Mouse (Mus musculus) gonadal fat pad, adult 2 months (tissue): ENCODE data around the gene Fgf8. TPM values are rescaled to one million over a fixed set of nuclear protein-coding genes. Genes with fewer than 3 reads are reported as not detected.

Experiments
- DNase-seq: peaks from one replicate; pipeline ENCODE4 v3.0.0-alpha.2; 2012; ENCODE audit warnings: low read depth
- polyA plus RNA-seq: library from polyadenylated mRNA; depleted of rRNA; stranded (reverse); fragments of >200 nt; gene quantifications from 2 replicates; pipeline ENCODE4 v1.2.3, GENCODE M21; 2012; rRNA removed

Fgf8 gene
- polyA plus RNA-seq, 1 experiment, result 0.18 TPM

DNA sequence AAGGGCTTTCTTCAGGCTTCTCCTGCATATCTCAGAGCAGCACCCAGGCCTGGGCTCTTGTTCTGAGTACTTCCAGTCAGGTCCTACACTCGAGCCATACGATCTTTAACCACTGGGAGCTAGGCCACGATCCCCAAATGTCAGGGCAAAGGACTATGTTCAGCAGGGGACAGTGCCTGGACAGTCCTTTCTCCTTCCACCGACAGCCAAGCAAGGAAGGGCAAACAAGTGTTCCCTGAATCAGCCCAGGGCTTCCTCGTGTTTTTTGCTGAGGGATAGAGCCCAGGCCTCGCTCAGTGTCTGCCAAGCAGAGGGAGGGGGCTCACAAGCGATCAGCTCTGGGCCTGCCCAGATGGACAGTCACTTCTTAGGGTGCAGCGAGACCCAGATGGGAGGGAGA lies 12.7 kb downstream of the Fgf8 start:
- DNase-seq, result no peak

DNA sequence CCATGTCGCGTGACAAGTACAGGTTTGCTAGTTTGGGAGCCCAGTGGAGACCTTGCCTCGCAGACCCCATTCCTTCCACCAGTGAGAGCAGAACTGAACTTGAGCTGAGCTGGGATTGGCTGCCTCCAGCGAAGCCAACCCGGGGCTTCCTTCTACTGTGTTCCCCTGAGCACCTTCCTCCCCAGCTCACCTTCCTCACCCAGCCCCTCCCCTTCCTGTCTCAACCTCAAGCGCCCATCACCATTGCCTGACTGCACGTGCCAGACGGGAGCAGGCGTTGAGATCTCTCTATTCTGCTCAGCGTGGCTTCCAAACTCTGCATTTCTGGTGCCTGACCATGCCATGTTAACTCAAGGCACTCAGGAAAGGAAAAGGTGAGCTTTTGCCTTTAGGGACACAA lies 15.5 kb downstream of the Fgf8 start:
- no peak for DNase-seq

GRCm38 (mm10) chr19:45725677-45726277 lies 16.9 kb downstream of the Fgf8 start:
- DNase-seq, result no peak

- no peak for DNase-seq
Measured at GRCm38 (mm10) chr19:45722188-45722587, 20.5 kb downstream of the Fgf8 start.

GRCm38 (mm10) chr19:45718286-45718685 lies 24.4 kb downstream of the Fgf8 start:
- DNase-seq, result no peak

GRCm38 (mm10) chr19:45717493-45718220 lies 25.1 kb downstream of the Fgf8 start:
- no peak for DNase-seq

GRCm38 (mm10) chr19:45708704-45709103 lies 34.0 kb downstream of the Fgf8 start:
- DNase-seq, result no peak

DNA sequence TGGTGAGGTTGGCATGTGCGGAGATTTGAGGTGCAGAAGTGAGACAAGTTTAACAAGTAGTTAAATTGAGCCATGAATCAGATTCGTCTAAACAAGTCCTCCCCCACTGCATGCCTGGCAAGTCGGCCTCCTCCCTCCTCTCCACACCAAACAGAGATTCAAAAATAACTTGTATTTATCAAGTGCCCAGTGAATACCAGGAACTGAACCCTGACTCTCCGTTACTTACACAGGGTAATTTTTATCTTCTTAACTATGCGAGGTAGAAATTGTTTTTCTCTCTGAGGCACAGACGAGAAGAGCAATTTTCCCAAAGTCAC lies 46.5 kb downstream of the Fgf8 start:
- DNase-seq, result no peak

GRCm38 (mm10) chr19:45695496-45696280 lies 47.0 kb downstream of the Fgf8 start:
- no peak for DNase-seq

- DNase-seq, result no peak
Measured at GRCm38 (mm10) chr19:45694056-45694455, 48.7 kb downstream of the Fgf8 start.

DNA sequence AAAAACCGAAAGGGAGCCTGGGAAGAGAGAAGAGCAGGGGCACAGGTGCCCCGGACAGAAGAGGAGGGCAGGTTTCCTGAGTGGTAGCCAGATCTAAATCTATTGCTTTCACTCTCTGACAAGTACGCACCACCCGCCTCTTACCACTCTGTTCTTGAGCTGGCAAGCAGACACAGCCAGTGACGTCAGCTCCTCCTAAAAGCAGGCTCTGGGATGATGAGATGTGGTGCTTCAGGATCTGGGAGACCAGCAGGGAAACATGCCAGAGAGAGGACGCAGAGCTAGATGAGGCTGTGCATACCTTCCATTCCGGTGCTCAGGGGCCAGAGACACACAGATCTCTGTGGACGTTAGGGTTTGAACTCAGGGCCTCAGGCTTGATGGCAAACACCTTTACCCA lies 50.5 kb downstream of the Fgf8 start:
- DNase-seq, result no peak

DNA sequence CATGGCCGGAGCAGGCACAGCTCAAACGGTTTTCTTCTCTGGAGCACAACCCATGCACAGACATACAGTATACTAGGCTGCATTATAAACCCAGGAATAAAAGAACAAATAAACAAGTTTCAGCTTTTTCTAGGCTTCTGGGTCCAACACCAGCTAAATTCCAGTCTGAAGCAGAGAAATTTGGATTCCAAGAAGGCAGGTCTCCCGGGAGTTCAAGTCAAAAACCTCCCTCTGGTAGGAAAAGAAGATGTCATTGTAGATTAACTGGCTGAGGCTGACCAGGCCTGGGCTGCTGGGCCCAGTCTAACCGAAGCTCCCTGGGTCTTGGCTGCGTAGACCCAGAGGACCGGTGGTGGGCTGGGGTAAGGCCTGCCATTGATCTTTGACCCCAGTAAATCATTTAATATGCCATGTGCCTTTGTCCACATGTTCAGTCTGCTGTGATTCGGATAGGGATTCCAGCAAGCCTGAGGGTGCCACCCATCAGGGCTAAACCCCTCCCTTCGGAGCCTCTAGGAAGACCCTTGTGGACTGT lies 51.6 kb downstream of the Fgf8 start:
- no peak for DNase-seq

- no peak for DNase-seq
Measured at GRCm38 (mm10) chr19:45687001-45687400, 55.7 kb downstream of the Fgf8 start.

Other genes with a start within 250 kb of the Fgf8 start
- gene Poll, start 182.4 kb downstream of the Fgf8 start, polyA plus RNA-seq, result 11.4 and 12.5 TPM in 2 replicates
- 9.4 and 10.0 TPM in 2 replicates for gene Gm17018, start 182.3 kb downstream of the Fgf8 start, polyA plus RNA-seq
- 85.9 and 114 TPM in 2 replicates for gene Fbxw4, start 82.6 kb downstream of the Fgf8 start, polyA plus RNA-seq
- gene Npm3, start 6.7 kb upstream of the Fgf8 start, polyA plus RNA-seq, result 46.8 and 53.0 TPM in 2 replicates
- 26.2 and 31.6 TPM in 2 replicates for gene Mgea5, start 40.9 kb upstream of the Fgf8 start, polyA plus RNA-seq
- 1.5 and 2.0 TPM in 2 replicates for gene Kcnip2, start 73.1 kb upstream of the Fgf8 start, polyA plus RNA-seq